Mouse (Mus musculus) CD4-positive naive resting alpha-beta T cell, adult 57 days (primary cell): Measurements from ENCODE around the gene Pdcd11. TPM values are rescaled to one million over a fixed set of nuclear protein-coding genes. Genes with fewer than 3 reads are reported as not detected.

Source experiments
- total RNA-seq: library from RNA; stranded (reverse); gene quantifications from one replicate; pipeline ENCODE4 v1.2.4, GENCODE M21; 2023

The Pdcd11 gene
- 40.5 TPM for total RNA-seq

GRCm38 (mm10) chr19:47090550-47091156 lies at the start of gene Pdcd11, which contains the start of gene Usmg5:
Gene Pdcd11 (plus strand): TSS chr19:47090768.
Gene Usmg5 (minus strand): TSS chr19:47090647.

GRCm38 (mm10) chr19:47050271-47051032 lies 40.1 kb upstream of the Pdcd11 start, which contains the start of gene Pcgf6:
Gene Pcgf6 (minus strand): TSS chr19:47050906.

GRCm38 (mm10) chr19:47067096-47067882 lies 23.3 kb upstream of the Pdcd11 start, which contains the start of gene Taf5:
Gene Taf5 (plus strand): TSS chr19:47067746.

DNA sequence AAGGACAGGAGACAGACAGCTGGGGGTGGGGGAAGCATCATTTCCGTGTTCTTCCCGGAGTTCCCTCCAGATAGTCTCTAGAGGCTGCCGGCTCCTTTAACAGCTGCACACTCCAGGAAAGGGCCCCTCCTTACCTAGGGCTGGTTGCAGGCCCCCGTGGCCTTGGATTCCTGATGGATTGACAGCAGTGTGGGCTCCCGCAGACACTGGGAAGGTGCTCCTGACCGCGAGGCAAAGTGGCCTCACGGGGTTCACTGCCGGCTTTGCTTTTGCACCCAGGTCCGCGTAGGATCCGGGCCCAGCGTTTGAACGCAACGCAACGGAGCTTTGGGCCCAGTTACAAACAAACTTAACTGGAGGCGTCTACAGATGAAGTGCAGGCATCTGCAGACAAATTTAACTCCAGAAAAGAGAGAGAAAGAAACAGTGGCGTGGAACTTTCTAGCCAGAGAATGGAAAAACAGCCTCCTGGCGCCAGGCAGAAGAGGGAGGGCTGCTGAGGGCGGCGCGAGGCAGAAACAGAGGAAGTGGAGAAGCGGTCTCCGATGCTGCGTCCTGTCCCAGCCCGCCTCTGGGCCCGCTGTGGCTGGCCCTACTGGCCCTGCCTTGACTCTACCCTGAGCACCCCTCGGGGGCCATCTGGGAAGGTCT lies 47.3 kb downstream of the Pdcd11 start, which contains the start of gene Calhm2:
TSS of gene Calhm2 (minus strand) at position 524 of the 651 bp plus-strand sequence.

GRCm38 (mm10) chr19:47144154-47144553 lies 53.6 kb downstream of the Pdcd11 start, which contains the start of gene Calhm1:
Gene Calhm1 (minus strand): TSS chr19:47144254.

GRCm38 (mm10) chr19:47157664-47158063 lies 67.1 kb downstream of the Pdcd11 start, which contains the start of gene Calhm3:
Gene Calhm3 (minus strand): TSS chr19:47157764.

GRCm38 (mm10) chr19:47178431-47179271 lies 88.1 kb downstream of the Pdcd11 start, which contains the start of gene Neurl1a:
Gene Neurl1a (plus strand): TSS chr19:47178820.

Other genes starting within 250 kb of the Pdcd11 start
- gene Ina, start 76.1 kb upstream of the Pdcd11 start, total RNA-seq = not detected
- 77.8 TPM for gene Nt5c2, start 75.6 kb upstream of the Pdcd11 start, total RNA-seq
- 18.9 TPM for gene Pcgf6, start 39.9 kb upstream of the Pdcd11 start, total RNA-seq
- gene Taf5, start 23.0 kb upstream of the Pdcd11 start, total RNA-seq = 12.2 TPM
- gene Usmg5, start 121 bp upstream of the Pdcd11 start, total RNA-seq = 160 TPM
- gene Calhm2, start 47.5 kb downstream of the Pdcd11 start, total RNA-seq = 7.0 TPM
- not detected for gene Calhm1, start 53.5 kb downstream of the Pdcd11 start, total RNA-seq
- not detected for gene Calhm3, start 67.0 kb downstream of the Pdcd11 start, total RNA-seq
- gene Neurl1a, start 88.1 kb downstream of the Pdcd11 start, total RNA-seq = not detected